ENCODE assay signal across 28 mouse cellular contexts in genomic region chr16:46410739-46411057, GRCm38 (mm10).
DNase-seq lines count a peak whose midpoint lies in the region; ATAC-seq and TF ChIP-seq lines count a peak whose summit lies in the region.
"Had no signal": no experiment of that assay in that cellular context is flagged by ENCODE, and none has a peak within 500 bp of the region (broad histone marks: within the 10 kb centered on the region; RNA-seq: fewer than 3 reads in every experiment).

No protein-coding gene starts in this region.

- H3K36me3 ChIP-seq in hindbrain, postnatal 0 days (ENCODE audit: insufficient read depth, low read length), result no peaks in the 10 kb centered on the region; the same call in 1 of the 2 replicates
- H3K36me3 ChIP-seq in hindbrain, embryonic 11.5 days (ENCODE audit: control insufficient read depth, insufficient read depth, low read length), result no peaks in the 10 kb centered on the region
- H3K36me3 ChIP-seq in midbrain, embryonic 12.5 days, result no peaks in the 10 kb centered on the region
- no peaks in the 10 kb centered on the region for H3K36me3 ChIP-seq in midbrain, embryonic 11.5 days (ENCODE audit: control insufficient read depth, insufficient read depth, low read length)
- H3K36me3 ChIP-seq in midbrain, embryonic 13.5 days, result 0 out of 2 replicates have a peak, but pooled peaks cover 8% of the 10 kb centered on the region
- H3K36me3 ChIP-seq: G1E; heart, embryonic 13.5 days; hindbrain, embryonic 15.5 days; liver, embryonic 15.5 days; neural tube, embryonic 12.5 days had no signal

- H3K4me3 ChIP-seq in hindbrain, postnatal 0 days (ENCODE audit: low read length), result no peak overlapping the region
- no peak overlapping the region for H3K4me3 ChIP-seq in hindbrain, embryonic 11.5 days (ENCODE audit: low read depth, low read length)
- no peak overlapping the region for H3K4me3 ChIP-seq in midbrain, embryonic 12.5 days
- H3K4me3 ChIP-seq in midbrain, embryonic 11.5 days (ENCODE audit: low read depth, low read length), result no peak overlapping the region
- no peak overlapping the region for H3K4me3 ChIP-seq in midbrain, embryonic 13.5 days (replicated peaks)
- H3K4me3 ChIP-seq: heart, adult 2 months; heart, embryonic 13.5 days; hindbrain, embryonic 15.5 days; liver, embryonic 15.5 days; megakaryocyte, embryonic 14.5 days; neural tube, embryonic 12.5 days had no signal

- no peak overlapping the region for H3K9ac ChIP-seq in hindbrain, postnatal 0 days (replicated peaks; ENCODE audit: low read length)
- H3K9ac ChIP-seq in hindbrain, embryonic 11.5 days (ENCODE audit: low read depth, low read length), result no peak overlapping the region
- H3K9ac ChIP-seq in midbrain, embryonic 12.5 days (replicated peaks), result no peak overlapping the region
- no peak overlapping the region for H3K9ac ChIP-seq in midbrain, embryonic 11.5 days (ENCODE audit: low read length)
- no peak overlapping the region for H3K9ac ChIP-seq in midbrain, embryonic 13.5 days (replicated peaks)
- H3K9ac ChIP-seq: heart, embryonic 13.5 days; hindbrain, embryonic 15.5 days; liver, embryonic 15.5 days; neural tube, embryonic 12.5 days had no signal

- H3K9me3 ChIP-seq in hindbrain, postnatal 0 days (ENCODE audit: low read length), result no peaks in the 10 kb centered on the region
- no peaks in the 10 kb centered on the region for H3K9me3 ChIP-seq in hindbrain, embryonic 11.5 days (ENCODE audit: control insufficient read depth, low read length)
- no peaks in the 10 kb centered on the region for H3K9me3 ChIP-seq in midbrain, embryonic 12.5 days
- no peaks in the 10 kb centered on the region for H3K9me3 ChIP-seq in midbrain, embryonic 11.5 days (ENCODE audit: control insufficient read depth, low read length)
- no peaks in the 10 kb centered on the region for H3K9me3 ChIP-seq in midbrain, embryonic 13.5 days
- H3K9me3 ChIP-seq: heart, embryonic 13.5 days; hindbrain, embryonic 15.5 days; liver, embryonic 15.5 days; neural tube, embryonic 12.5 days had no signal

- WGBS in hindbrain, postnatal 0 days, result 60% methylated on average over 3 of the region's 3 CpGs
- WGBS in hindbrain, embryonic 11.5 days, result 90% methylated on average over 3 of the region's 3 CpGs
- 41% methylated on average over 3 of the region's 3 CpGs for WGBS in midbrain, embryonic 12.5 days
- 49% methylated on average over 3 of the region's 3 CpGs for WGBS in midbrain, embryonic 11.5 days
- WGBS in midbrain, embryonic 13.5 days, result 44% methylated on average over 3 of the region's 3 CpGs

- no peak overlapping the region for H3K4me2 ChIP-seq in hindbrain, postnatal 0 days (ENCODE audit: low read depth, low read length)
- no peak overlapping the region for H3K4me2 ChIP-seq in hindbrain, embryonic 11.5 days (replicated peaks; ENCODE audit: low read depth, low read length)
- no peak overlapping the region for H3K4me2 ChIP-seq in midbrain, embryonic 12.5 days (replicated peaks)
- H3K4me2 ChIP-seq in midbrain, embryonic 11.5 days, result no peak overlapping the region
- no peak overlapping the region for H3K4me2 ChIP-seq in midbrain, embryonic 13.5 days (replicated peaks)
- H3K4me2 ChIP-seq: heart, embryonic 13.5 days; hindbrain, embryonic 15.5 days; liver, embryonic 15.5 days; neural tube, embryonic 12.5 days had no signal

- H3K4me1 ChIP-seq in hindbrain, postnatal 0 days (ENCODE audit: insufficient read depth, low read length), result no peaks in the 10 kb centered on the region
- no peaks in the 10 kb centered on the region for H3K4me1 ChIP-seq in hindbrain, embryonic 11.5 days (replicated peaks; ENCODE audit: control insufficient read depth, insufficient read depth, low read length)
- 0 out of 2 replicates have a peak, but pooled peaks cover 5% of the 10 kb centered on the region for H3K4me1 ChIP-seq in midbrain, embryonic 12.5 days
- H3K4me1 ChIP-seq in midbrain, embryonic 11.5 days (ENCODE audit: control insufficient read depth, insufficient read depth, low read length), result no peaks in the 10 kb centered on the region
- peaks cover 7% of the 10 kb centered on the region for H3K4me1 ChIP-seq in midbrain, embryonic 13.5 days (replicated peaks)
- H3K4me1 ChIP-seq: hindbrain, embryonic 15.5 days; liver, embryonic 15.5 days; megakaryocyte, embryonic 14.5 days; neural tube, embryonic 12.5 days had no signal

- no peak for DNase-seq in hindbrain, postnatal 0 days (ENCODE audit: low spot score)
- DNase-seq in hindbrain, embryonic 11.5 days (ENCODE audit: low spot score), result no peak
- DNase-seq in midbrain, embryonic 11.5 days (ENCODE audit: low spot score, missing footprints), result no peak
- DNase-seq in left cerebral cortex, adult 18-20 months (ENCODE audit: low spot score in 2 of 2), result no peak
- DNase-seq in cerebellum, postnatal 36 days, result no peak
- DNase-seq: adrenal gland, postnatal 36 days; B cell, adult 2 months; cerebellum, adult 9-10 months; gastrocnemius, postnatal 36 days; heart, adult 2 months; heart, postnatal 14 days; kidney, postnatal 14 days; layer of hippocampus, postnatal 36 days; liver; right cerebral cortex, postnatal 14 days; spleen, adult 18-20 months; thymus, postnatal 14 days had no signal

- ATAC-seq in hindbrain, postnatal 0 days, result peak; percentile 43; the same call in 1 of the 2 replicates
- no peak for ATAC-seq in hindbrain, embryonic 11.5 days (ENCODE audit: low FRiP score)
- no peak for ATAC-seq in midbrain, embryonic 12.5 days (ENCODE audit: low FRiP score, low read depth)
- no peak for ATAC-seq in midbrain, embryonic 11.5 days (ENCODE audit: low FRiP score)
- peak; percentile 20; the same call in 1 of the 2 replicates for ATAC-seq in midbrain, embryonic 13.5 days
- ATAC-seq: intestine, embryonic 16.5 days; Patski had no signal

- peak overlapping the region; percentile 29; the same call in 1 of the 2 replicates for H3K27ac ChIP-seq in hindbrain, postnatal 0 days
- no peak overlapping the region for H3K27ac ChIP-seq in hindbrain, embryonic 11.5 days (ENCODE audit: low read depth, low read length)
- H3K27ac ChIP-seq in midbrain, embryonic 12.5 days (replicated peaks), result 0 out of 2 replicates have a peak overlapping the region, but pooled peaks have one; percentile 7
- H3K27ac ChIP-seq in midbrain, embryonic 11.5 days (ENCODE audit: low read depth, low read length), result no peak overlapping the region
- H3K27ac ChIP-seq in midbrain, embryonic 13.5 days, result no peak overlapping the region
- H3K27ac ChIP-seq: heart, adult 2 months; heart, embryonic 13.5 days; hindbrain, embryonic 15.5 days; liver, embryonic 15.5 days; neural tube, embryonic 12.5 days had no signal

- no peaks in the 10 kb centered on the region for H3K27me3 ChIP-seq in hindbrain, postnatal 0 days (ENCODE audit: insufficient read depth, low read length)
- no peaks in the 10 kb centered on the region for H3K27me3 ChIP-seq in hindbrain, embryonic 11.5 days (ENCODE audit: control insufficient read depth, insufficient read depth, low read length)
- no peaks in the 10 kb centered on the region for H3K27me3 ChIP-seq in midbrain, embryonic 12.5 days
- no peaks in the 10 kb centered on the region for H3K27me3 ChIP-seq in midbrain, embryonic 11.5 days (ENCODE audit: control insufficient read depth, insufficient read depth, low read length)
- H3K27me3 ChIP-seq in midbrain, embryonic 13.5 days, result no peaks in the 10 kb centered on the region
- H3K27me3 ChIP-seq: CH12.LX; heart, embryonic 13.5 days; hindbrain, embryonic 15.5 days; liver, embryonic 15.5 days; megakaryocyte, embryonic 14.5 days; neural tube, embryonic 12.5 days; Patski had no signal

- no peak for TF ChIP-seq CTCF in hindbrain, postnatal 0 days (IDR thresholded peaks at IDR 0.05; ENCODE audit: low read depth)

Comparison
In these comparisons a context has a peak if more than half of its experiments do, and no peak if none do; other contexts are left out.
1. ATAC-seq: peak in hindbrain, postnatal 0 days (single experiment) and midbrain, embryonic 13.5 days (single experiment); none in hindbrain, embryonic 11.5 days (single experiment), midbrain, embryonic 12.5 days (single experiment) and midbrain, embryonic 11.5 days (single experiment).
2. H3K27ac ChIP-seq: peak in hindbrain, postnatal 0 days (single experiment) and midbrain, embryonic 12.5 days (single experiment); none in hindbrain, embryonic 11.5 days (single experiment), midbrain, embryonic 11.5 days (single experiment) and midbrain, embryonic 13.5 days (single experiment).